Mouse (Mus musculus) midbrain, embryonic 11.5 days (tissue): ENCODE measurements around the gene Sipa1l3. TPM values are rescaled to one million over a fixed set of nuclear protein-coding genes. Genes with fewer than 3 reads are reported as not detected.

Experiments
- ATAC-seq: fragments of 200-750 bp; cut with Nextera tagmentation; 2 replicates; pipeline ENCODE4 v1.8.0; 2017; ENCODE audit warnings: moderate TSS enrichment, moderate library complexity; ENCODE audit not compliant: low FRiP score
- DNase-seq: peaks from one replicate; pipeline ENCODE4 v3.0.0; 2015; ENCODE audit warnings: low spot score; ENCODE audit errors: missing footprints
- H3K27ac ChIP-seq: fragments of 300-500 bp; sonication (generic); 2 replicates; pipeline ENCODE4 v1.5.1; 2014; ENCODE audit warnings: low read depth, low read length
- H3K27me3 ChIP-seq: fragments of 300-500 bp; sonication (generic); 2 replicates; pipeline ENCODE4 v1.6.1; 2014; ENCODE audit warnings: mild to moderate bottlenecking, low read length, moderate library complexity, mixed read lengths; ENCODE audit not compliant: control insufficient read depth, insufficient read depth
- H3K36me3 ChIP-seq: fragments of 300-500 bp; sonication (generic); 2 replicates; pipeline ENCODE4 v1.6.1; 2014; ENCODE audit warnings: mild to moderate bottlenecking, low read length, moderate library complexity, mixed read lengths; ENCODE audit not compliant: control insufficient read depth, insufficient read depth
- H3K4me1 ChIP-seq: fragments of 300-500 bp; sonication (generic); 2 replicates; pipeline ENCODE4 v1.6.1; 2014; ENCODE audit warnings: low read length; ENCODE audit not compliant: control insufficient read depth, insufficient read depth
- H3K4me2 ChIP-seq: fragments of 300-500 bp; sonication (generic); 2 replicates; pipeline ENCODE4 v1.6.1; 2014; ENCODE audit warnings: mild to moderate bottlenecking, moderate library complexity
- H3K4me3 ChIP-seq: fragments of 300-500 bp; sonication (generic); 2 replicates; pipeline ENCODE4 v1.5.1; 2014; ENCODE audit warnings: low read depth, low read length
- H3K9ac ChIP-seq: fragments of 300-500 bp; sonication (generic); 2 replicates; pipeline ENCODE4 v1.6.1; 2014; ENCODE audit warnings: low read length
- H3K9me3 ChIP-seq: fragments of 300-500 bp; sonication (generic); 2 replicates; pipeline ENCODE4 v1.6.1; 2016; ENCODE audit warnings: low read length; ENCODE audit not compliant: control insufficient read depth
- WGBS: fragments of 180-500 bp; shearing (Covaris S2); extraction: QIAGEN DNeasy Blood & Tissue Kit; methylation state at CpG from one replicate; pipeline ENCODE4 v1.1.7; 2014; 5-methylcytosine and 5-hydroxymethylcytosine counted together
- polyA plus RNA-seq: library from polyadenylated mRNA; unstranded; fragments of >200 nt; fragmentation: Nextera tagmentation; extraction: Ambion mirVana; gene quantifications from 2 replicates; pipeline ENCODE4 v1.2.1, GENCODE M21; 2014

Sipa1l3 gene
- polyA plus RNA-seq, 1 experiment from 2014 or later, result 7.8 TPM

- no peaks in the 10 kb centered on the region for H3K36me3 ChIP-seq
- 93% methylated on average over 9 of the region's 9 CpGs for WGBS
These were observed 17.2 kb downstream of the Sipa1l3 start for GRCm38 (mm10) chr7:29501214-29501613.

GRCm38 (mm10) chr7:29499071-29499470, 19.4 kb downstream of the Sipa1l3 start:
- H3K4me3 ChIP-seq, result no peak overlapping the region
- H3K9me3 ChIP-seq, result no peaks in the 10 kb centered on the region
- H3K27ac ChIP-seq, result no peak overlapping the region
- WGBS, result 70% methylated on average over 6 of the region's 6 CpGs
- DNase-seq (no peak), ATAC-seq (no peak)
- H3K9ac ChIP-seq, result no peak overlapping the region
- H3K4me1 ChIP-seq, result peaks cover 17% of the 10 kb centered on the region
- H3K36me3 ChIP-seq, result no peaks in the 10 kb centered on the region
- no peak overlapping the region for H3K4me2 ChIP-seq
- peaks cover 12% of the 10 kb centered on the region; the same call in 1 of the 2 replicates for H3K27me3 ChIP-seq

More at GRCm38 (mm10) chr7:29501214-29501613, 17.2 kb downstream of the Sipa1l3 start:
- Histone ChIP-seq H3K9ac (no peak overlapping the region), H3K9me3 (no peaks in the 10 kb centered on the region), H3K27ac (no peak overlapping the region), H3K27me3 (no peaks in the 10 kb centered on the region; the same call in 1 of the 2 replicates), H3K4me2 (no peak overlapping the region), H3K4me1 (peaks cover 18% of the 10 kb centered on the region), H3K4me3 (no peak overlapping the region)
- no peak for ATAC-seq
- no peak for DNase-seq

GRCm38 (mm10) chr7:29496953-29497590, 21.4 kb downstream of the Sipa1l3 start:
- Histone ChIP-seq H3K9me3 (no peaks in the 10 kb centered on the region), H3K27ac (peak overlapping the region; percentile 50; the same call in 1 of the 2 replicates), H3K36me3 (no peaks in the 10 kb centered on the region), H3K4me3 (no peak overlapping the region), H3K4me2 (no peak overlapping the region), H3K4me1 (peaks cover 17% of the 10 kb centered on the region), H3K27me3 (peaks cover 26% of the 10 kb centered on the region), H3K9ac (no peak overlapping the region)
- peak; percentile 78 for ATAC-seq
- 63% methylated on average over 10 of the region's 10 CpGs for WGBS
- peak; percentile 86 for DNase-seq

- Histone ChIP-seq H3K4me2 (no peak overlapping the region), H3K27ac (peak overlapping the region; percentile 50; the same call in 1 of the 2 replicates), H3K4me1 (peaks cover 17% of the 10 kb centered on the region), H3K4me3 (no peak overlapping the region), H3K27me3 (peaks cover 30% of the 10 kb centered on the region), H3K9me3 (no peaks in the 10 kb centered on the region), H3K9ac (no peak overlapping the region), H3K36me3 (no peaks in the 10 kb centered on the region)
- DNase-seq, result no peak
- peak; percentile 45 for ATAC-seq
- 43% methylated on average over 4 of the region's 4 CpGs for WGBS
These were observed 22.1 kb downstream of the Sipa1l3 start for GRCm38 (mm10) chr7:29496332-29496731.

DNA sequence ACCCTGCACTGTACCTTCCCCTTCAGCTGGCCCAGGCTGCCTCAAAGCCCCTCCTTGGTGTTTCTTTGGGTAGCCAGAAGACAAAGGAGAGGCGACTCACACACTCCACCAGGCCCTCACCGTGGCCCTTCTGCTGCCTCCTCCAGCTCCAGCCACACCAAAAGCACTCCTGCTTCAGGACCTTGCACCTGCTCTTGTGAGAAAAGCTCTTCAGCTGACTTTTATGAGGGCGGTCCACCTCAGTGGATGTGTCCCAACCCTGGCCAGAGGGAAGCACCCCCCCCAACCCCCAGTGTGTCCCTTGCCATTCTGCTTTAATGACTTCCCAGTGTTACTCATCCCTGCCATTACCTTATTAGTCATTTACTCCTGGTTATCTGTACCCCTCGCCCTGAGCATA, 22.6 kb downstream of the Sipa1l3 start:
- WGBS, result 61% methylated on average over 4 of the region's 4 CpGs
- peak overlapping the region; percentile 1; the same call in 1 of the 2 replicates for H3K27ac ChIP-seq

GRCm38 (mm10) chr7:29494854-29495253, 23.6 kb downstream of the Sipa1l3 start:
- peaks cover 27% of the 10 kb centered on the region for H3K4me1 ChIP-seq
- H3K36me3 ChIP-seq, result no peaks in the 10 kb centered on the region
- H3K4me2 ChIP-seq, result no peak overlapping the region
- no peaks in the 10 kb centered on the region for H3K9me3 ChIP-seq
- H3K27ac ChIP-seq, result no peak overlapping the region
- H3K27me3 ChIP-seq, result peaks cover 36% of the 10 kb centered on the region
- no peak for DNase-seq
- no peak overlapping the region for H3K4me3 ChIP-seq
- 89% methylated on average over 11 of the region's 11 CpGs for WGBS
- no peak overlapping the region for H3K9ac ChIP-seq
- ATAC-seq, result no peak

More for the DNA sequence above, 22.6 kb downstream of the Sipa1l3 start:
- Histone ChIP-seq H3K36me3 (no peaks in the 10 kb centered on the region), H3K4me1 (peaks cover 17% of the 10 kb centered on the region), H3K4me3 (no peak overlapping the region), H3K27me3 (peaks cover 32% of the 10 kb centered on the region), H3K9me3 (no peaks in the 10 kb centered on the region), H3K4me2 (no peak overlapping the region), H3K9ac (no peak overlapping the region)
- no peak for DNase-seq
- no peak for ATAC-seq

DNA sequence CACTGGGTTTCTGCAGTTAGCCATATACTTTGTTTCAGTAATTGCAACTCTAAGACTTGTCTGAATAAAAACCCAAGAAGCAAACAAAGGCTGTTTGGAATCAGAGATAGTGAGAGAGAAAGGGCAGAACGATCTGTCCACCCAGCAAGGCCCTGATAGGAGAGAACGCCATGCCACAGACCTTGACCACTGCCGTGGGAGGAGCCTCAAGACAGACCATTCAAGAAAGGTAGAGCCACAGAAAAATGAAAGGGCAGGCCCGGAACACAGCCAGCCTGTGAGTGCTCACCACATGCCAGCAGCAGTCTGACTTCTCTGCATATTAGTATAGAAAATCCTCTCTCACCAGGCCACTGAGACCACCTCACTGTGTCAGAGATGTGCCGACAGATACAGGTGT, 24.4 kb downstream of the Sipa1l3 start:
- DNase-seq (no peak), ATAC-seq (no peak)
- no peaks in the 10 kb centered on the region for H3K36me3 ChIP-seq
- H3K4me3 ChIP-seq, result no peak overlapping the region
- H3K27ac ChIP-seq, result no peak overlapping the region
- H3K4me2 ChIP-seq, result no peak overlapping the region
- H3K4me1 ChIP-seq, result peaks cover 35% of the 10 kb centered on the region
- 88% methylated on average over 5 of the region's 5 CpGs for WGBS
- no peaks in the 10 kb centered on the region for H3K9me3 ChIP-seq
- H3K9ac ChIP-seq, result no peak overlapping the region
- peaks cover 36% of the 10 kb centered on the region for H3K27me3 ChIP-seq

GRCm38 (mm10) chr7:29492992-29493391, 25.4 kb downstream of the Sipa1l3 start:
- H3K9me3 ChIP-seq, result no peaks in the 10 kb centered on the region
- H3K36me3 ChIP-seq, result no peaks in the 10 kb centered on the region
- peaks cover 45% of the 10 kb centered on the region for H3K27me3 ChIP-seq
- no peak for ATAC-seq
- no peak overlapping the region for H3K4me3 ChIP-seq
- H3K27ac ChIP-seq, result no peak overlapping the region
- WGBS, result 67% methylated on average over 1 of the region's 1 CpGs
- H3K9ac ChIP-seq, result no peak overlapping the region
- peaks cover 40% of the 10 kb centered on the region for H3K4me1 ChIP-seq
- DNase-seq, result no peak
- no peak overlapping the region for H3K4me2 ChIP-seq

- DNase-seq (no peak), ATAC-seq (no peak)
- H3K4me3 ChIP-seq, result no peak overlapping the region
- no peaks in the 10 kb centered on the region for H3K9me3 ChIP-seq
- no peak overlapping the region for H3K27ac ChIP-seq
- 81% methylated on average over 3 of the region's 3 CpGs for WGBS
- H3K27me3 ChIP-seq, result peaks cover 55% of the 10 kb centered on the region
- no peaks in the 10 kb centered on the region for H3K36me3 ChIP-seq
- peaks cover 35% of the 10 kb centered on the region for H3K4me1 ChIP-seq
- no peak overlapping the region for H3K9ac ChIP-seq
- H3K4me2 ChIP-seq, result no peak overlapping the region
These were observed 26.6 kb downstream of the Sipa1l3 start for GRCm38 (mm10) chr7:29491861-29492260.
